Mouse (Mus musculus): Measurements from ENCODE around the gene Alkbh3.

The Alkbh3 gene

GRCm38 (mm10) chr2:94010335-94011291 is at the start of gene Alkbh3:
Gene Alkbh3 (minus strand): TSS chr2:94010807.
- peak; percentile 84 for DNase-seq (ENCODE audit: low read depth, low spot score)

GRCm38 (mm10) chr2:94059459-94059858 is 48.9 kb upstream of the Alkbh3 start:
- no peak for DNase-seq (ENCODE audit: low read depth, low spot score)

GRCm38 (mm10) chr2:94054813-94055212 is 44.2 kb upstream of the Alkbh3 start:
- peak; percentile 20 for DNase-seq (ENCODE audit: low read depth, low spot score)

GRCm38 (mm10) chr2:94051952-94052351 is 41.3 kb upstream of the Alkbh3 start:
- DNase-seq (ENCODE audit: low read depth, low spot score), result no peak

- no peak for DNase-seq (ENCODE audit: low read depth, low spot score)
Observed at GRCm38 (mm10) chr2:94050901-94051300, 40.3 kb upstream of the Alkbh3 start.

GRCm38 (mm10) chr2:94049471-94050176 is 39.0 kb upstream of the Alkbh3 start:
- DNase-seq (ENCODE audit: low read depth, low spot score), result no peak

GRCm38 (mm10) chr2:94048733-94049470 is 38.3 kb upstream of the Alkbh3 start:
- no peak for DNase-seq (ENCODE audit: low read depth, low spot score)

GRCm38 (mm10) chr2:94048271-94048670 is 37.7 kb upstream of the Alkbh3 start:
- no peak for DNase-seq (ENCODE audit: low read depth, low spot score)

GRCm38 (mm10) chr2:94045411-94046090 is 34.9 kb upstream of the Alkbh3 start:
- no peak for DNase-seq (ENCODE audit: low read depth, low spot score)

GRCm38 (mm10) chr2:94044174-94044573 is 33.6 kb upstream of the Alkbh3 start:
- DNase-seq (ENCODE audit: low read depth, low spot score), result no peak

- DNase-seq (ENCODE audit: low read depth, low spot score), result no peak
Observed at GRCm38 (mm10) chr2:94043662-94044061, 33.1 kb upstream of the Alkbh3 start.

GRCm38 (mm10) chr2:94042461-94042860 is 31.9 kb upstream of the Alkbh3 start:
- DNase-seq (ENCODE audit: low read depth, low spot score), result no peak

- no peak for DNase-seq (ENCODE audit: low read depth, low spot score)
Observed at GRCm38 (mm10) chr2:94040391-94041125, 30.0 kb upstream of the Alkbh3 start.

GRCm38 (mm10) chr2:94035428-94036331 is 25.1 kb upstream of the Alkbh3 start:
- peak; percentile 26 for DNase-seq (ENCODE audit: low read depth, low spot score)

GRCm38 (mm10) chr2:94030602-94031001 is 20.0 kb upstream of the Alkbh3 start:
- DNase-seq (ENCODE audit: low read depth, low spot score), result no peak

GRCm38 (mm10) chr2:94024637-94025036 is 14.0 kb upstream of the Alkbh3 start:
- DNase-seq (ENCODE audit: low read depth, low spot score), result no peak

- DNase-seq (ENCODE audit: low read depth, low spot score), result peak; percentile 71
Observed at GRCm38 (mm10) chr2:94002331-94002730, 8.3 kb downstream of the Alkbh3 start.

GRCm38 (mm10) chr2:94001918-94002317 is 8.7 kb downstream of the Alkbh3 start:
- DNase-seq (ENCODE audit: low read depth, low spot score), result no peak

- no peak for DNase-seq (ENCODE audit: low read depth, low spot score)
Observed at GRCm38 (mm10) chr2:94001411-94001810, 9.2 kb downstream of the Alkbh3 start.

GRCm38 (mm10) chr2:93996254-93996653 is 14.4 kb downstream of the Alkbh3 start, which contains the start of gene Gm27027:
Gene Gm27027 (minus strand): TSS chr2:93996354.
- no peak for DNase-seq (ENCODE audit: low read depth, low spot score)

Data from embryo, embryonic 11.5 days (tissue).